Mouse (Mus musculus) liver, adult 2 months (tissue): ENCODE results near the gene Stxbp1.

Experiments used
- CTCF ChIP-seq: fragments of 200-500 bp; IDR thresholded peaks from 2 replicates; pipeline ENCODE4 v1.5.1; 2011; ENCODE audit warnings: low read depth, low read length, control low read depth
- POLR2A ChIP-seq: fragments of 200-500 bp; IDR thresholded peaks from 2 replicates; pipeline ENCODE4 v1.6.1; 2011; ENCODE audit warnings: low read length, control low read depth; ENCODE audit not compliant: insufficient read depth; ENCODE audit errors: extremely low read depth

- TF ChIP-seq CTCF (no peak), POLR2A (no peak)
Observed at GRCm38 (mm10) chr2:32781710-32782109, 65.3 kb downstream of the Stxbp1 start.
